Comparison of ENCODE assay signal across 28 mouse cellular contexts in the genomic region with DNA sequence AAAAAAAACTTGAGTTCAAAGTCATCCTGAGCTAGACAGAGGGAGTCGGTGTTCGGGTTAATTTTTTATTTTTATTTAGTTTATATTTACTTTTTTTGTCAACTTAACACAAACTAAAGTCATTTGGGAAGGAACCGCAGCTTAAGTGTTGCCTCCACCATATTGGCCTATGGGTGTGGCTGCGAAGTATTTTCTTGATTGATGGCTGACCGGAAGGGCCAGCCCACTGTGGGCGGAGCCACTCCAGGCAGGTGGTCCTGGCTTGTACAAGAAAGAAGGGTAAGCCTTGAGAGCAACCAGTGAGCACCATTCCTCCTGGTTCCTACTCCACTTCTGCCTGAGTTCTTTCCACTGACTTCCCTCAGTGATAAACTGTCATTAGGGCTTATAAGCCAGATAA. TPM values are rescaled to one million over a fixed set of nuclear protein-coding genes. Genes with fewer than 3 reads are reported as not detected.
"Had no signal": no experiment of that assay in that cellular context is flagged by ENCODE, and none has a peak within 500 bp of the region (broad histone marks: within the 10 kb centered on the region; RNA-seq: fewer than 3 reads in every experiment).

No protein-coding gene starts in this region.

- DNase-seq: gastrocnemius, adult 2 months; gastrocnemius, postnatal 10 days; gastrocnemius, postnatal 25 days; heart, adult 18-20 months; heart, postnatal 14 days; heart, postnatal 36 days; kidney, adult 11 months; kidney, postnatal 14 days; layer of hippocampus, adult 9-11 months; layer of hippocampus, postnatal 36 days; left cerebral cortex, postnatal 4 days had no signal

- H3K27me3 ChIP-seq: heart, embryonic 13.5 days; heart, embryonic 15.5 days; hindbrain, embryonic 13.5 days; hindbrain, embryonic 15.5 days; kidney, embryonic 15.5 days; limb, embryonic 13.5 days; limb, embryonic 15.5 days had no signal

- H3K4me2 ChIP-seq: heart, embryonic 13.5 days; heart, embryonic 15.5 days; hindbrain, embryonic 13.5 days; hindbrain, embryonic 15.5 days; kidney, embryonic 15.5 days; limb, embryonic 13.5 days; limb, embryonic 15.5 days; liver, embryonic 12.5 days had no signal

- H3K9me3 ChIP-seq: heart, embryonic 10.5 days; heart, embryonic 13.5 days; heart, embryonic 15.5 days; hindbrain, embryonic 13.5 days; hindbrain, embryonic 15.5 days; kidney, embryonic 15.5 days; limb, embryonic 13.5 days; limb, embryonic 15.5 days; liver, embryonic 12.5 days had no signal

- H3K36me3 ChIP-seq: heart, embryonic 10.5 days; heart, embryonic 13.5 days; heart, embryonic 15.5 days; hindbrain, embryonic 13.5 days; hindbrain, embryonic 15.5 days; kidney, embryonic 15.5 days; limb, embryonic 13.5 days; limb, embryonic 15.5 days; liver, embryonic 12.5 days had no signal

- H3K4me3 ChIP-seq: gastrocnemius, adult 2 months; heart, embryonic 10.5 days; heart, embryonic 13.5 days; heart, embryonic 15.5 days; hindbrain, embryonic 13.5 days; hindbrain, embryonic 15.5 days; kidney, embryonic 15.5 days; limb, embryonic 13.5 days; limb, embryonic 15.5 days; liver, embryonic 12.5 days had no signal

- ATAC-seq: hindbrain, postnatal 0 days; intestine, embryonic 16.5 days; liver, embryonic 12.5 days had no signal

- H3K9ac ChIP-seq: heart, embryonic 13.5 days; heart, embryonic 15.5 days; hindbrain, embryonic 13.5 days; hindbrain, embryonic 15.5 days; kidney, embryonic 15.5 days; limb, embryonic 13.5 days; limb, embryonic 15.5 days; liver, embryonic 12.5 days; liver, embryonic 14.5 days had no signal

- H3K27ac ChIP-seq: gastrocnemius, adult 2 months; heart, embryonic 13.5 days; heart, embryonic 15.5 days; hindbrain, embryonic 13.5 days; hindbrain, embryonic 15.5 days; hindbrain, postnatal 0 days; kidney, embryonic 15.5 days; limb, embryonic 13.5 days; limb, embryonic 15.5 days; liver, embryonic 12.5 days; liver, embryonic 14.5 days had no signal

- H3K4me1 ChIP-seq: hindbrain, embryonic 13.5 days; hindbrain, embryonic 15.5 days; limb, embryonic 13.5 days; limb, embryonic 15.5 days had no signal

RNA-seq across cellular contexts. Expression of gene Slc47a2, which starts 21.4 kb away (rescaled TPM):
- polyA plus RNA-seq: heart, embryonic 10.5 days; heart, embryonic 13.5 days; hindbrain, embryonic 11.5 days; hindbrain, embryonic 15.5 days; intestine, embryonic 14.5 days; intestine, embryonic 16.5 days; kidney, embryonic 15.5 days; large intestine, adult 2 months; limb, embryonic 11.5 days; limb, embryonic 15.5 days; liver, adult 2 months; liver, embryonic 12.5 days had no signal
